ENCODE assay signal across 30 mouse cellular contexts in the genomic region with DNA sequence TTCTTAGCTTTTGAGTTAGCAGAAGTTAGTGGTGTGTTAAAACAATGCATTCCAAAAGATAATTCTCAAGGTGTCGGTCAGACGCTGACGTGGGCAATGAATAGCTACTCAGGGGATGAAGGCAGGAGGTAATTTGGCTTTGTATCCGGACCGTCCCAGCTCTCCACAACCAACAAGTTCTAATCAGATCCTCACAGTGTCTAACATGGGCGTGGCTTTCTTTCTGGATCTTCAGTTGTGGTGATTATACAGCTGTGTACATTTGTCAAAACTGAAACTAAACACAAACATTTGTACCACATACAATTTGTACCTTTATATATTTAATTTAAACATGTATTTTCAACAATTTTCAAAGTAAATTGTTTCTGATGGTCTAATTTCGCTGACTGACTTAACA. TPM values are rescaled to one million over a fixed set of nuclear protein-coding genes. Genes with fewer than 3 reads are reported as not detected.
A peak's percentile ranks its signal among the peaks of the same experiment; 100 is the strongest.
DNase-seq lines count a peak whose midpoint lies in the region; ATAC-seq lines count a peak whose summit lies in the region.
"Had no signal": no experiment of that assay in that cellular context is flagged by ENCODE, and none has a peak within 500 bp of the region (broad histone marks: within the 10 kb centered on the region; RNA-seq: fewer than 3 reads in every experiment).

No protein-coding gene starts in this region.

- peak; percentile 90 for ATAC-seq in liver, embryonic 11.5 days (replicated peaks; ENCODE audit: low FRiP score)
- ATAC-seq in liver, embryonic 16.5 days (ENCODE audit: low read depth) = peak; percentile 89
- ATAC-seq: forebrain, embryonic 15.5 days; inflammation-experienced regulatory T-cells, adult 6 months had no signal

- no peak overlapping the region for H3K27ac ChIP-seq in liver, embryonic 11.5 days (ENCODE audit: low read depth, low read length)
- H3K27ac ChIP-seq in liver, embryonic 16.5 days (ENCODE audit: low read length) = peak overlapping the region; percentile 38; the same call in 1 of the 2 replicates
- no peak overlapping the region for H3K27ac ChIP-seq in hindbrain, embryonic 10.5 days
- H3K27ac ChIP-seq: forebrain, embryonic 15.5 days; hindbrain, embryonic 14.5 days; limb, embryonic 13.5 days; midbrain, embryonic 12.5 days; stomach, postnatal 0 days had no signal

- peak overlapping the region; percentile 47 for H3K4me2 ChIP-seq in liver, embryonic 11.5 days
- H3K4me2 ChIP-seq in liver, embryonic 16.5 days (ENCODE audit: low read depth, low read length) = peak overlapping the region; percentile 46
- H3K4me2 ChIP-seq: forebrain, embryonic 15.5 days; heart, embryonic 12.5 days; hindbrain, embryonic 14.5 days; limb, embryonic 13.5 days; midbrain, embryonic 12.5 days had no signal

- no peak overlapping the region for H3K4me3 ChIP-seq in liver, embryonic 11.5 days (ENCODE audit: low read depth, low read length)
- H3K4me3 ChIP-seq in liver, embryonic 16.5 days (ENCODE audit: low read depth, low read length) = no peak overlapping the region
- no peak overlapping the region for H3K4me3 ChIP-seq in hindbrain, embryonic 10.5 days
- H3K4me3 ChIP-seq: forebrain, embryonic 15.5 days; heart, embryonic 12.5 days; limb, embryonic 13.5 days; midbrain, embryonic 12.5 days had no signal

- H3K9me3 ChIP-seq in liver, embryonic 11.5 days (ENCODE audit: control insufficient read depth, low read length) = no peaks in the 10 kb centered on the region
- no peaks in the 10 kb centered on the region for H3K9me3 ChIP-seq in liver, embryonic 16.5 days (replicated peaks; ENCODE audit: control insufficient read depth, low read length)
- H3K9me3 ChIP-seq in hindbrain, embryonic 10.5 days = no peaks in the 10 kb centered on the region
- H3K9me3 ChIP-seq: forebrain, embryonic 15.5 days; heart, embryonic 12.5 days; limb, embryonic 13.5 days; midbrain, embryonic 12.5 days had no signal

- H3K27me3 ChIP-seq in liver, embryonic 11.5 days (replicated peaks; ENCODE audit: control insufficient read depth, insufficient read depth, low read length) = no peaks in the 10 kb centered on the region
- no peaks in the 10 kb centered on the region for H3K27me3 ChIP-seq in liver, embryonic 16.5 days (ENCODE audit: control insufficient read depth, insufficient read depth, low read depth, low read length)
- H3K27me3 ChIP-seq in hindbrain, embryonic 10.5 days (ENCODE audit: insufficient read depth, poor library complexity, severe bottlenecking) = no peaks in the 10 kb centered on the region
- H3K27me3 ChIP-seq: CH12.LX; forebrain, embryonic 15.5 days; heart, embryonic 12.5 days; limb, embryonic 13.5 days; midbrain, embryonic 12.5 days had no signal

- H3K4me1 ChIP-seq in liver, embryonic 11.5 days (replicated peaks; ENCODE audit: control insufficient read depth, insufficient read depth, low read length) = 0 out of 2 replicates have a peak, but pooled peaks cover 2% of the 10 kb centered on the region
- H3K4me1 ChIP-seq in liver, embryonic 16.5 days (ENCODE audit: control insufficient read depth, low read depth, low read length) = peaks cover 7% of the 10 kb centered on the region
- no peaks in the 10 kb centered on the region for H3K4me1 ChIP-seq in hindbrain, embryonic 10.5 days (replicated peaks)
- H3K4me1 ChIP-seq: forebrain, embryonic 15.5 days; heart, embryonic 12.5 days; limb, embryonic 13.5 days; midbrain, embryonic 12.5 days had no signal

- DNase-seq in heart, adult 11 months = peak; percentile 23
- DNase-seq in heart, adult 9 months (ENCODE audit: low spot score in 2 of 2) = no peak
- no peak for DNase-seq in liver, embryonic 11.5 days (ENCODE audit: low spot score)
- no peak for DNase-seq in urinary bladder, postnatal 10 days (ENCODE audit: low spot score)
- DNase-seq in hindbrain, embryonic 10.5 days (ENCODE audit: low spot score) = no peak
- DNase-seq in lung, postnatal 10 days = no peak
- DNase-seq in neural tube, embryonic 10.5 days (ENCODE audit: extremely low spot score, low spot score) = no peak
- DNase-seq: adrenal gland, postnatal 25 days; cerebellum, adult 18-20 months; cerebellum, postnatal 10 days; gastrocnemius, postnatal 25 days; heart, adult 18-20 months; heart, postnatal 4 days; kidney, adult 18-20 months; kidney, postnatal 4 days; lung, adult 2 months; lung, postnatal 14 days; thymus, adult 18-20 months; thymus, postnatal 25 days had no signal

- no peak overlapping the region for H3K9ac ChIP-seq in liver, embryonic 11.5 days (ENCODE audit: low read depth, low read length)
- H3K9ac ChIP-seq in liver, embryonic 16.5 days (ENCODE audit: low read depth, low read length) = peak overlapping the region; percentile 8; the same call in 1 of the 2 replicates
- H3K9ac ChIP-seq: forebrain, embryonic 15.5 days; heart, embryonic 12.5 days; hindbrain, embryonic 14.5 days; limb, embryonic 13.5 days; midbrain, embryonic 12.5 days had no signal

- H3K36me3 ChIP-seq in liver, embryonic 11.5 days (ENCODE audit: control insufficient read depth, insufficient read depth, low read length) = peaks cover 2% of the 10 kb centered on the region; the same call in 1 of the 2 replicates
- no peaks in the 10 kb centered on the region for H3K36me3 ChIP-seq in liver, embryonic 16.5 days (ENCODE audit: control insufficient read depth, insufficient read depth)
- H3K36me3 ChIP-seq in hindbrain, embryonic 10.5 days = peaks cover 29% of the 10 kb centered on the region

- 53% methylated on average over 7 of the region's 7 CpGs for whole genome bisulfite sequencing in liver, embryonic 11.5 days
- WGBS in liver, embryonic 16.5 days (ENCODE audit: insufficient replicate concordance) = 35% methylated on average over 7 of the region's 7 CpGs
- WGBS in hindbrain, embryonic 10.5 days = 87% methylated on average over 7 of the region's 7 CpGs

RNA-seq across cellular contexts. Expression of a gene that starts 12.1 kb away (rescaled TPM):
- polyA plus RNA-seq in liver, embryonic 11.5 days (2014; fragmentation: Nextera tagmentation; extraction: Ambion mirVana) = 7.3 and 9.7 TPM in 2 replicates
- 2.5 TPM in 2 replicates for polyA plus RNA-seq in liver, embryonic 16.5 days (2015; fragmentation: Nextera tagmentation; extraction: Ambion mirVana)
- 26.1 and 33.9 TPM in 2 replicates for polyA plus RNA-seq in hindbrain, embryonic 10.5 days (2016; fragmentation: Nextera tagmentation; extraction: Ambion mirVana)

RNA-seq across cellular contexts. Expression of a gene that starts 18.4 kb away (rescaled TPM):
- 0.51 and 0.92 TPM in 2 replicates for polyA plus RNA-seq in liver, embryonic 11.5 days (2014; fragmentation: Nextera tagmentation; extraction: Ambion mirVana)
- 0.11 and 0.16 TPM in 2 replicates for polyA plus RNA-seq in liver, embryonic 16.5 days (2015; fragmentation: Nextera tagmentation; extraction: Ambion mirVana)
- 1.5 and 1.8 TPM in 2 replicates for polyA plus RNA-seq in hindbrain, embryonic 10.5 days (2016; fragmentation: Nextera tagmentation; extraction: Ambion mirVana)
- polyA plus RNA-seq: cortical plate, adult 2 months; spleen, adult 2 months had no signal

RNA-seq across cellular contexts. Expression of a gene that starts 19.2 kb away (rescaled TPM):
- polyA plus RNA-seq in liver, embryonic 11.5 days (2014; fragmentation: Nextera tagmentation; extraction: Ambion mirVana) = 94.2 and 101 TPM in 2 replicates
- 29.0 and 31.2 TPM in 2 replicates for polyA plus RNA-seq in liver, embryonic 16.5 days (2015; fragmentation: Nextera tagmentation; extraction: Ambion mirVana)
- 52.5 and 57.7 TPM in 2 replicates for polyA plus RNA-seq in hindbrain, embryonic 10.5 days (2016; fragmentation: Nextera tagmentation; extraction: Ambion mirVana)

RNA-seq across cellular contexts. Expression of a gene that starts 32.4 kb away (rescaled TPM):
- polyA plus RNA-seq in liver, embryonic 11.5 days (2014; fragmentation: Nextera tagmentation; extraction: Ambion mirVana) = 61.9 and 63.8 TPM in 2 replicates
- 27.5 and 27.8 TPM in 2 replicates for polyA plus RNA-seq in liver, embryonic 16.5 days (2015; fragmentation: Nextera tagmentation; extraction: Ambion mirVana)
- polyA plus RNA-seq in hindbrain, embryonic 10.5 days (2016; fragmentation: Nextera tagmentation; extraction: Ambion mirVana) = 104 and 106 TPM in 2 replicates

RNA-seq across cellular contexts. Expression of a gene that starts 33.4 kb away (rescaled TPM):
- 121 and 125 TPM in 2 replicates for polyA plus RNA-seq in liver, embryonic 11.5 days (2014; fragmentation: Nextera tagmentation; extraction: Ambion mirVana)
- 36.8 and 39.8 TPM in 2 replicates for polyA plus RNA-seq in liver, embryonic 16.5 days (2015; fragmentation: Nextera tagmentation; extraction: Ambion mirVana)
- 198 and 208 TPM in 2 replicates for polyA plus RNA-seq in hindbrain, embryonic 10.5 days (2016; fragmentation: Nextera tagmentation; extraction: Ambion mirVana)
